Mouse (Mus musculus) megakaryocyte, embryonic 14.5 days (primary cell): Measurements from ENCODE around the gene Hebp1. TPM values are rescaled to one million over a fixed set of nuclear protein-coding genes. Genes with fewer than 3 reads are reported as not detected.
A peak's percentile ranks its signal among the peaks of the same experiment; 100 is the strongest.

Experiments
- H3K27me3 ChIP-seq: replicated peaks from 2 replicates; pipeline ENCODE3; 2012; ENCODE audit warnings: inconsistent platforms
- H3K36me3 ChIP-seq: replicated peaks from 2 replicates; pipeline ENCODE3; 2012; ENCODE audit warnings: low read length, inconsistent platforms, mixed read lengths
- H3K4me1 ChIP-seq: 2 replicates; pipeline ENCODE4 v1.6.1; 2012; ENCODE audit warnings: inconsistent platforms
- H3K4me3 ChIP-seq: replicated peaks from 2 replicates; pipeline ENCODE3; 2012; ENCODE audit warnings: moderate library complexity, mild to moderate bottlenecking, inconsistent platforms
- H3K9me3 ChIP-seq: 2 replicates; pipeline ENCODE4 v1.6.1; 2012; ENCODE audit warnings: inconsistent platforms
- FLI1 ChIP-seq: IDR thresholded peaks from 2 replicates; pipeline ENCODE4 v1.6.1; 2012; ENCODE audit warnings: low read length, inconsistent platforms, mixed read lengths
- GATA1 ChIP-seq: IDR thresholded peaks from 3 replicates; pipeline ENCODE4 v1.6.1; 2012; ENCODE audit warnings: mixed read lengths, low read length, inconsistent platforms, borderline replicate concordance
- polyA plus RNA-seq: library from polyadenylated mRNA; stranded (reverse); fragments of >175 nt; gene quantifications from 2 replicates; pipeline ENCODE4 v1.2.3, GENCODE M21; 2012; ENCODE audit warnings: low replicate concordance; ENCODE audit not compliant: insufficient read depth

Hebp1 gene
- polyA plus RNA-seq, 1 experiment, result 3.9 TPM

GRCm38 (mm10) chr6:135187076-135187917, 10.5 kb downstream of the Hebp1 start:
- no peaks in the 10 kb centered on the region for H3K9me3 ChIP-seq
- no peaks in the 10 kb centered on the region for H3K36me3 ChIP-seq
- peaks cover 47% of the 10 kb centered on the region for H3K4me1 ChIP-seq
- H3K4me3 ChIP-seq, result no peak overlapping the region
- TF ChIP-seq GATA1, result no peak
- no peak for TF ChIP-seq FLI1
- H3K27me3 ChIP-seq, result peaks cover 4% of the 10 kb centered on the region

- Histone ChIP-seq H3K36me3 (no peaks in the 10 kb centered on the region), H3K9me3 (no peaks in the 10 kb centered on the region), H3K4me1 (peaks cover 24% of the 10 kb centered on the region), H3K27me3 (peaks cover 11% of the 10 kb centered on the region), H3K4me3 (no peak overlapping the region)
- TF ChIP-seq GATA1 (no peak), FLI1 (no peak)
Observed at GRCm38 (mm10) chr6:135183961-135184360, 13.9 kb downstream of the Hebp1 start.

DNA sequence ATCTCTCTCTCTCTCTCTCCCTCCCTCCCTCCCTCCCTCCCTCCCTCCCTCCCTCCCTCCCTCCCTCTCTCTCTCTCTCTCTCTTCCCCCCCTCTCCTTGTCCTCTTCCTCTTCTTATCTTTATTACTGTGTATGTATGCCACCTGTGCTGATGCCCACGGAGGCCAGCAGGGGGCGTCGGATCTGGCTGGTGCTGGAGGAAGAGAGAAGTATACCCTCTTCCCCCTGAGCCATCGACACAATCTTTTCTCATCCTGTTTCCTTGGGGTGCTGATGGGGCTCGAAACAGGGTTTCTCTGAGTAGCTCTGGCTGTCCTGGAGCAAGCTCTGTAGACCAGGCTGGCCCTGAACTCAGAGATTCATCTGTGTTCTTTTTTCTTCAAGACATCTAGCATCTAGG, 14.9 kb downstream of the Hebp1 start:
- H3K4me3 ChIP-seq, result no peak overlapping the region
- no peaks in the 10 kb centered on the region for H3K36me3 ChIP-seq

DNA sequence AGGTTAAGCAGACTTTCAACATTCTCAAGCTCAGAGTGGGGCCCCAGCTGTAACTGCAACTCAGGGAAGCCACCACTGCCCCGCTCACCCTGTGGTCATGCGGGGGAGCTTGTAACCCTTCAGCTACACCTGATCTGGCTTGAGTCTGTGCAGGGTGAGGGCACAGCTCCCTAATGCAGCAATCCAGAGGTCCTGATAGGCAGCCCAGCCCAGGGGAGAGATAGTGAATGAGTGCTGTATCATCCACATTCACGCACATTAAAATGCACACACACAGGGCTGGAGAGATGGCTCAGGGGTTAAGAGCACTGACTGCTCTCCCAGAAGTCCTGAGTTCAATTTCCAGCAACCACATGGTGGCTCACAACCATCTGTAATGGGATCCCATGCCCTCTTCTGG, 19.2 kb downstream of the Hebp1 start:
- Histone ChIP-seq H3K36me3 (no peaks in the 10 kb centered on the region), H3K27me3 (peaks cover 18% of the 10 kb centered on the region), H3K4me3 (no peak overlapping the region), H3K4me1 (peaks cover 9% of the 10 kb centered on the region), H3K9me3 (peaks cover 1% of the 10 kb centered on the region)
- no peak for TF ChIP-seq FLI1
- no peak for TF ChIP-seq GATA1

More for the DNA sequence above, 14.9 kb downstream of the Hebp1 start:
- no peak for TF ChIP-seq FLI1
- no peak for TF ChIP-seq GATA1
- Histone ChIP-seq H3K27me3 (peaks cover 16% of the 10 kb centered on the region), H3K9me3 (no peaks in the 10 kb centered on the region), H3K4me1 (peaks cover 16% of the 10 kb centered on the region)

DNA sequence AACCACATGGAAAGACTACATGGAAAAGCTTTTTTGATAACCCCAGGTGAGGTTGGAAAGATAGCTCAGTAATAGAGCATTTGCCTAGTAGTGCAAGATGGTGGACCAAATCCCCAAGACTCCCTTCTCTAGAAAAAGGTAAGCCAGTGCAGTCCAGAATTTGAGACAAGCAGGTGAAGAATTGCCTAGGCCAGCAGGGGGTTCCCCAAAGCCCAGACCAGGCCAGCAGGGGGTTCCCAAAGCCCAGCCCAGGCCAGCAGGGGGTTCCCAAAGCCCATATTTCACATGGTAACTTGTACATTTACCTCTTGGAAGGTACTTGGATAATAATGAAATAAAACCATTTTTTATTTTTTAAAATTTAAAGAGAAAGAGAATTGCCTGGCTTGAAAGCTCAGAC, 20.6 kb downstream of the Hebp1 start:
- peaks cover 13% of the 10 kb centered on the region for H3K9me3 ChIP-seq
- peaks cover 5% of the 10 kb centered on the region for H3K4me1 ChIP-seq
- H3K27me3 ChIP-seq, result peaks cover 16% of the 10 kb centered on the region
- no peak overlapping the region for H3K4me3 ChIP-seq
- TF ChIP-seq FLI1 (no peak), GATA1 (no peak)
- no peaks in the 10 kb centered on the region for H3K36me3 ChIP-seq

DNA sequence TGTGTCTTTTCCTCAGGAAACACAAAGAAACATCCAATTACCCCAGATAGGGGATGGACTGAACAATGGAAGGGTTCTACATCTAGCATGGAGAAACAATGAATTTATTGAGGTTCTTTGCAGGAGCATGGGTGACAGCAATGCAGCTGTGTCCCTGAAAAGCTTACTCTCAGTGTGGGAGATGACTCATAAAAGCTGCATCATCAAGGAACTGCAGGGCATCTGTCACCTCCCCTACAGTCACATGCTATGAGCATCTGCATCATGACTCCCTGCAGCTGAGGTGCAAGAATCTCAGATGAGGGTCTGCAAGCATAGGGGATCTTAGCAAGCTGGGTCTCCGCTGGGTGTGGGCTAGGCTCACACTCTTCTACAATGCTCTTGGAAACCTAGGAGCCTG, 22.8 kb downstream of the Hebp1 start:
- Histone ChIP-seq H3K4me3 (no peak overlapping the region), H3K9me3 (peaks cover 13% of the 10 kb centered on the region), H3K4me1 (peaks cover 5% of the 10 kb centered on the region), H3K27me3 (peaks cover 12% of the 10 kb centered on the region), H3K36me3 (no peaks in the 10 kb centered on the region)
- TF ChIP-seq GATA1 (no peak), FLI1 (no peak)

- TF ChIP-seq FLI1, result no peak
- no peak for TF ChIP-seq GATA1
- Histone ChIP-seq H3K4me1 (peaks cover 20% of the 10 kb centered on the region), H3K36me3 (no peaks in the 10 kb centered on the region), H3K4me3 (no peak overlapping the region), H3K27me3 (peaks cover 8% of the 10 kb centered on the region), H3K9me3 (peaks cover 13% of the 10 kb centered on the region)
Observed at GRCm38 (mm10) chr6:135171736-135172135, 26.1 kb downstream of the Hebp1 start.

GRCm38 (mm10) chr6:135169246-135169645, 28.6 kb downstream of the Hebp1 start:
- Histone ChIP-seq H3K9me3 (peaks cover 13% of the 10 kb centered on the region), H3K4me3 (no peak overlapping the region), H3K27me3 (peaks cover 9% of the 10 kb centered on the region), H3K4me1 (peaks cover 15% of the 10 kb centered on the region), H3K36me3 (no peaks in the 10 kb centered on the region)
- TF ChIP-seq FLI1 (no peak), GATA1 (no peak)

GRCm38 (mm10) chr6:135168471-135168870, 29.4 kb downstream of the Hebp1 start:
- H3K4me3 ChIP-seq, result peak overlapping the region; percentile 96
- TF ChIP-seq GATA1 (no peak), FLI1 (no peak)
- H3K4me1 ChIP-seq, result peaks cover 15% of the 10 kb centered on the region
- peaks cover 9% of the 10 kb centered on the region for H3K27me3 ChIP-seq
- H3K9me3 ChIP-seq, result peaks cover 10% of the 10 kb centered on the region
- peaks cover 3% of the 10 kb centered on the region for H3K36me3 ChIP-seq

DNA sequence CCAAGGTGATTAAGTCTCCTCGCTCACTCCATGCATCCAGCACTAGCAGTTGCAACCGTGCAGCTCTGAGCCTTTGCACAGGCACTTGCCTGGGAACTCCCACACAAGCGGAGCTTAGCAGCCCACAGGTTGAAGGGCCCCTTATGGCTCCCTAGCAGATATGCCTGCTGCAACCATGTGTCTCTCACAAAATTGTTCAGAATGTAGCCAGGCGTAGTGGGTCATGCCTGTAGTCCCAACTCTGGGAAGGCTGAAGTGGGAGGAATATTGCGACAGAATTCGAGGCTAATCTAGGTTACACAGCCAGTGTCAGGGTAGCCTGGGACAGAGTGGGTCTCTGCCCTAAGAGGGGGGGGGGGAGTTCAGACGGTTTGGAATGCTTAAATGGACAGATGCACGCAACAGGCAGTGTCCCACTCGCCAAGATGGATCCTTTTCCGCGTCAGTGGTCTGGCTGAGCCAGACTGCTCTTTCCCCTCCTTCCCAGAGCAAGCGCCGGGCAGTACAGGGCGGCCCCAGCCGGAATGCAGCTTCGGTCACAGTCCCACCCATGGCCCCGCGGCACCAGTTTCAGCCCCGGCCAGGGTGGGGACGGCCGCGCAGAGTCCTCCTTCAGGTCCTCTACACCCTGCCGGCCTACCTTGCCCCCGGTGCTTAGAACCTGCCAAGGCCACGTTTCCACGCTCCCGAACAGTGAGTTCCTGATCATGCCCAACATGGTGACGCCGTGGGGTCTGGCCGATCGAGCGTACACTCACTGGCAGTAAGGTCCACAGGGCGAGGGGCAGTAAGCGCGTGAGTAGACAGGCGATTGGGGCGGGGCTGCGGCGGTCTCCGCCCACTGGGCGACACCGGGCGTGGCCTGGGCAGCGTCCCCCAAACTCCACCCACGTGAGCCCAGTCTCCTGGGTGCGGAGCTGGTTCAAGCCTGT, 30.2 kb downstream of the Hebp1 start:
- H3K4me3 ChIP-seq, result peak overlapping the region; percentile 96
- no peak for TF ChIP-seq FLI1
- TF ChIP-seq GATA1, result no peak
- H3K27me3 ChIP-seq, result peaks cover 9% of the 10 kb centered on the region
- H3K36me3 ChIP-seq, result peaks cover 4% of the 10 kb centered on the region
- H3K4me1 ChIP-seq, result peaks cover 15% of the 10 kb centered on the region
- peaks cover 2% of the 10 kb centered on the region for H3K9me3 ChIP-seq
